Mouse (Mus musculus): Measurements from ENCODE around the gene Eprs.

GRCm38 (mm10) chr1:185454144-185454543, 91.3 kb downstream of the Eprs start:
- TF ChIP-seq POLR2A (IDR thresholded peaks at IDR 0.05; ENCODE audit: low read depth, low read length) (no peak), CTCF (IDR thresholded peaks at IDR 0.05; ENCODE audit: extremely low read depth, insufficient read depth, insufficient read length, insufficient replicate concordance) (no peak)

Data from spleen, adult 2 months (tissue).